Comparison of ENCODE assay signal across 1 mouse cellular context in the genomic region with DNA sequence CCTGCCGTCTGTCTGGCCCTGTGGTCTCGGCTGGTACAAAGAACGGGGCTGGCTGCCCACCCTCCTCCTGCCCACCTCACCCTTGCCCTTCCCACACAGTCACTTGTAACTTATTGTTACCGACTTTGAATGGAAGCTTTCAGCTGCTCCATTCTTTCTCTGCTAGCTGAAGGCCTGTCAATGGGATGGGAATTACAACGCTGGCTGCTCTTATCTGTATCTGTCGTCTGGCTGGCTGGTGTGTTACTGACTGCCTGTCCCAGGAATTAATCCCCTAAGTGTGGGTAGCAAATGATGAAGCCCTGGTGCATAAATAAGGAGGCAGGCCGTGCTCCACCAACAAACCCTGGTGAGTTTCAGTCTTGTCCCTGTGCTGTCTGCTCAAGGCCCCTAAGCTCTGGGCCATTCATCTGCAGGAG.
TF ChIP-seq lines count a peak whose summit lies in the region.

No protein-coding gene starts in this region.

TF ChIP-seq in MEL, 35 proteins besides CTCF, POLR2A, EP300 and RAD21:
- TF ChIP-seq GATA1 (IDR thresholded peaks at IDR 0.05; ENCODE audit: low read depth, low read length) (0 out of 2 replicates have a peak, but pooled peaks have one; percentile 12), ELF1 (IDR thresholded peaks at IDR 0.05; ENCODE audit: low read depth, low read length) (no peak)
